Mouse (Mus musculus): ENCODE data around the gene Olfr195. TPM values are rescaled to one million over a fixed set of nuclear protein-coding genes. Genes with fewer than 3 reads are reported as not detected.
"Not testable (repeated sequence)": the region's sequence is repeated elsewhere in the genome, so short reads cannot be mapped to it uniquely, and the experiment has no call there.

Gene Olfr195
- not detected in 2 replicates for polyA plus RNA-seq (2014; fragmentation: Nextera tagmentation; extraction: Ambion mirVana)

DNA sequence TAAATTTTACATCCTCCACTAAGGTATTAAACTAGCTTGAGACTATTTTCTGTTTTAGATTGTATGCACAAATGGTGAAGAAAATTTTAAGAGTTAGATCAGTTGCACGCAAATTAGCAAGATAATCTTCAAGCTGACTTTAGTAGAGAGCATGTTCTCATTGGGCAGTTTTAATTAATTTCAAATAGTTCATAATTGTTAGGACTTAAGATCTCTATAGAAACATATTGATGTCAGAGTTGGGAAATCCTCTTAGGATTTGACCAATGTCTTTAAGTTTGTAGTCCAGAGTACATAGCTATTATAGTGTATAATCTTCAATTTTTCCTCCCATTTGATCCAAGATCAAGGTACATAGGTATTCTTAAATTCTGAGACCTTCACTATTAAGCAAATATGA is at the start of gene Olfr195:
TSS of gene Olfr195 (plus strand) at position 301 of the 400 bp plus-strand sequence.
- Histone ChIP-seq H3K27me3 (replicated peaks; ENCODE audit: control insufficient read depth, insufficient read depth, low read length) (no peaks in the 10 kb centered on the region), H3K4me3 (ENCODE audit: low read depth, low read length) (no peak within 1 kb of the TSS), H3K9ac (ENCODE audit: low read length) (no peak within 1 kb of the TSS), H3K9me3 (replicated peaks; ENCODE audit: control insufficient read depth, low read length) (no peaks in the 10 kb centered on the region), H3K4me1 (ENCODE audit: control insufficient read depth, insufficient read depth, low read length) (no peaks in the 10 kb centered on the region), H3K36me3 (ENCODE audit: control insufficient read depth, insufficient read depth, low read length) (no peaks in the 10 kb centered on the region), H3K4me2 (ENCODE audit: low read length) (no peak within 1 kb of the TSS), H3K27ac (ENCODE audit: low read depth, low read length) (no peak within 1 kb of the TSS)
- DNase-seq (ENCODE audit: low spot score) (no peak), ATAC-seq (no peak)
- 89% methylated on average over 1 of the region's 1 CpGs for WGBS

DNA sequence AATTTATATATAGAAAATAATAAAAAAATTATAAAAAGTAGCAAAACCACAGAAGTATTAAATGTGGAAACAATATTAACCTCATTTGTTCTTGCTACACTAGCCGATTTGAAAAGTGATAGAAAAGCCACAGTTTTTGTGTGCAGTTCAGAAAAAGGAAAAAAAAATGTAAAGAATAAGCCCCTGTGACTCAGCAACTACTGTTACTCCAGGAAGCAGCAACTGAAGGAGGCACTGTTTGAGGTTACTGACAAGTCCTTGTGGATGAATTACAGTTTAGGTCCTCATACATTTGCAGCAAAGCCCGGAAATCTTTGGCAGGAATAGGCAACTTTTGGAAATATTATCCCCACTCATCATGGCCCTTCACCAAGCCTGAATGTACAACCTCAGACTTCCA is 41.5 kb upstream of the Olfr195 start:
- Histone ChIP-seq H3K4me3 (ENCODE audit: low read depth, low read length) (no peak overlapping the region), H3K27me3 (replicated peaks; ENCODE audit: control insufficient read depth, insufficient read depth, low read length) (no peaks in the 10 kb centered on the region), H3K9me3 (replicated peaks; ENCODE audit: control insufficient read depth, low read length) (no peaks in the 10 kb centered on the region), H3K36me3 (ENCODE audit: control insufficient read depth, insufficient read depth, low read length) (no peaks in the 10 kb centered on the region), H3K27ac (ENCODE audit: low read depth, low read length) (no peak overlapping the region), H3K9ac (ENCODE audit: low read length) (no peak overlapping the region), H3K4me2 (ENCODE audit: low read length) (no peak overlapping the region), H3K4me1 (ENCODE audit: control insufficient read depth, insufficient read depth, low read length) (no peaks in the 10 kb centered on the region)
- 84% methylated on average over 2 of the region's 2 CpGs for WGBS
- ATAC-seq (no peak), DNase-seq (ENCODE audit: low spot score) (no peak)

DNA sequence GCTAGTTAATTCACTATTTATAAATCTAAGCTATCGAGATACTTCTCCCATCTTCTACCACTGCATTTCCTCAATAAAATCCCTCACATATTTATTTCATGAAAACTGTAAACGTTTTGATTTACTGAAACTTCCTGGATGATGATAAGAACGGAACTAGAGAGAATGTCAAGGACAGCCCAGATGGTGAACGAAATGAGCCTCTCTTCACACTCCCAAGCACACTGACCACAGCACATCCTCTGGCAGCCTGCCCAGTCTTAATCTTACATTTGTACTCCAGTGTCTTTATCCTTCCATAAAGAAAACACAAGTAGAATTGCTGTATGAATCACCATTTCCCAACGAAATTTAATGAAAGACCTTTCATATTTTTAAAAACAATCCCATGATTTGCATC is 38.3 kb upstream of the Olfr195 start:
- H3K4me2 ChIP-seq (ENCODE audit: low read length); ATAC-seq; H3K4me3 ChIP-seq (ENCODE audit: low read depth, low read length); H3K4me1 ChIP-seq (ENCODE audit: control insufficient read depth, insufficient read depth, low read length); H3K27ac ChIP-seq (ENCODE audit: low read depth, low read length); H3K9me3 ChIP-seq (replicated peaks; ENCODE audit: control insufficient read depth, low read length); H3K9ac ChIP-seq (ENCODE audit: low read length); H3K27me3 ChIP-seq (replicated peaks; ENCODE audit: control insufficient read depth, insufficient read depth, low read length); DNase-seq (ENCODE audit: low spot score); H3K36me3 ChIP-seq (ENCODE audit: control insufficient read depth, insufficient read depth, low read length): not testable (repeated sequence)
- WGBS, result 68% methylated on average over 5 of the region's 5 CpGs

DNA sequence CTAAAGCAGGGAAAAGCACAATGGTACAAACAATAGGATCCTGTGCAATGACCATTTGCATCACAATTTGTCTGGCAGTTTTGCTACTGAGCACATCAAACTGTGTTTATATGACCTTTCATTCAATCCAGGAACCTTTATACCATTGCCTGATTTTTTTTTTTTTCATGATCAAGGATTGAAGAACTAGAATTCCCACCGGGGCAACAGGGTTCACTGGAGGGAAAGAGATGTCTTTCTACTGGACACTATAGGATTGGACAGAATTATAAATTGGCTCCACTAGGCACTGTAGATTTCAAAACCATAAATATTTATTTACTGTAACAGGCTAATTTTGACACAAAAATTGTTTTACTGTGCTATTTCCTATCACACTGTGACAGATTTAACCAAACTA is 35.1 kb upstream of the Olfr195 start, which contains the start of gene Olfr193:
TSS of gene Olfr193 (minus strand) at position 101 of the 400 bp plus-strand sequence.
- WGBS, result 78% methylated on average over 1 of the region's 1 CpGs

DNA sequence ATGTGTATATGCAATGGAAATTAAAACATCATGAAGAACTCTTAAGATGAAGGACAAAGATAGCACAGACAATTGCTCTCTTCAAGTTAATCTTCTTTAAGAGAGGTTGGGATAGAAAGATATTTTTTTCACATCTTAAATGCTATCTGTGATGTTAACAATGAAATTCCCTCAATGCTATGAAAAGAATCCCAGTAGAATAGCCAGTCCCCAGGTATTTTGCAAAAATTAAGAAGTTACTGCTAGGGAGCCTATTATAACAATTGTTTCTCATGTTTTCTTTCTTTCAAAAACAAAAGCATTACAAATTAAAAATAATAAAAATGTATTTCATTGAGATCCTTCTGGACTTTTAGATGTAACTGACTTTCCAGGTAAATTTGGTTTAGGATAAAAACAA is 25.9 kb upstream of the Olfr195 start, which contains the start of gene Olfr194:
TSS of gene Olfr194 (minus strand) at position 101 of the 400 bp plus-strand sequence.
- H3K27ac ChIP-seq (ENCODE audit: low read depth, low read length), result no peak within 1 kb of the TSS
- H3K9ac ChIP-seq (ENCODE audit: low read length), result no peak within 1 kb of the TSS
- DNase-seq (ENCODE audit: low spot score), result no peak
- ATAC-seq, result no peak
- no peaks in the 10 kb centered on the region for H3K9me3 ChIP-seq (replicated peaks; ENCODE audit: control insufficient read depth, low read length)
- H3K4me3 ChIP-seq (ENCODE audit: low read depth, low read length), result no peak within 1 kb of the TSS
- H3K36me3 ChIP-seq (ENCODE audit: control insufficient read depth, insufficient read depth, low read length), result no peaks in the 10 kb centered on the region
- H3K27me3 ChIP-seq (replicated peaks; ENCODE audit: control insufficient read depth, insufficient read depth, low read length), result no peaks in the 10 kb centered on the region
- H3K4me1 ChIP-seq (ENCODE audit: control insufficient read depth, insufficient read depth, low read length), result no peaks in the 10 kb centered on the region
- H3K4me2 ChIP-seq (ENCODE audit: low read length), result no peak within 1 kb of the TSS

More for the DNA sequence above, 35.1 kb upstream of the Olfr195 start, which contains the start of gene Olfr193:
- DNase-seq (ENCODE audit: low spot score), result no peak
- no peak within 1 kb of the TSS for H3K27ac ChIP-seq (ENCODE audit: low read depth, low read length)
- no peak for ATAC-seq
- H3K4me1 ChIP-seq (ENCODE audit: control insufficient read depth, insufficient read depth, low read length), result no peaks in the 10 kb centered on the region
- H3K9ac ChIP-seq (ENCODE audit: low read length), result no peak within 1 kb of the TSS
- no peaks in the 10 kb centered on the region for H3K9me3 ChIP-seq (replicated peaks; ENCODE audit: control insufficient read depth, low read length)
- no peak within 1 kb of the TSS for H3K4me3 ChIP-seq (ENCODE audit: low read depth, low read length)
- no peaks in the 10 kb centered on the region for H3K36me3 ChIP-seq (ENCODE audit: control insufficient read depth, insufficient read depth, low read length)
- H3K4me2 ChIP-seq (ENCODE audit: low read length), result no peak within 1 kb of the TSS
- H3K27me3 ChIP-seq (replicated peaks; ENCODE audit: control insufficient read depth, insufficient read depth, low read length), result no peaks in the 10 kb centered on the region

DNA sequence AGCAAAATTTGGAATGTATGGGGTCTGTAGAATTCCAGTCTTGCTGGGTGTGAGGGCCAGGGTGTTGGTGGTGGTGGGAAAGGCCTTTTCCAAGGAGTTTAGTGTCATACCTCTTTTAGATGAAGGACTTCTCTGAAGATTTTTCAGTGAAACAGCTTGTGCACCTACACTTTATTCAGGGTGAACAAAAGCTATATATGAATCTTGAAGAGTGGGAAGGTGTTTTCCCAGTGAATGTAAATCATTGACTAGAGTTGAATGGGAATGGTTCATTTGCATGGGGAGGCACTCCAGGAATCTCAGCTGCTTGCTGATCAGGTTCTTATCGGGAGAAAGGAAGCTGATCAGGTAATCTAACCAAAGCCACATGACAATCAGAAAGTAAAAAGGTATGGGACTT is 16.1 kb upstream of the Olfr195 start:
- no peak overlapping the region for H3K9ac ChIP-seq (ENCODE audit: low read length)
- DNase-seq (ENCODE audit: low spot score) (no peak), ATAC-seq (no peak)
- H3K4me3 ChIP-seq (ENCODE audit: low read depth, low read length), result no peak overlapping the region
- no peak overlapping the region for H3K27ac ChIP-seq (ENCODE audit: low read depth, low read length)
- 88% methylated on average over 1 of the region's 1 CpGs for WGBS
- H3K27me3 ChIP-seq (replicated peaks; ENCODE audit: control insufficient read depth, insufficient read depth, low read length), result no peaks in the 10 kb centered on the region
- H3K36me3 ChIP-seq (ENCODE audit: control insufficient read depth, insufficient read depth, low read length), result no peaks in the 10 kb centered on the region
- H3K4me1 ChIP-seq (ENCODE audit: control insufficient read depth, insufficient read depth, low read length), result no peaks in the 10 kb centered on the region
- H3K9me3 ChIP-seq (replicated peaks; ENCODE audit: control insufficient read depth, low read length), result no peaks in the 10 kb centered on the region
- H3K4me2 ChIP-seq (ENCODE audit: low read length), result no peak overlapping the region

DNA sequence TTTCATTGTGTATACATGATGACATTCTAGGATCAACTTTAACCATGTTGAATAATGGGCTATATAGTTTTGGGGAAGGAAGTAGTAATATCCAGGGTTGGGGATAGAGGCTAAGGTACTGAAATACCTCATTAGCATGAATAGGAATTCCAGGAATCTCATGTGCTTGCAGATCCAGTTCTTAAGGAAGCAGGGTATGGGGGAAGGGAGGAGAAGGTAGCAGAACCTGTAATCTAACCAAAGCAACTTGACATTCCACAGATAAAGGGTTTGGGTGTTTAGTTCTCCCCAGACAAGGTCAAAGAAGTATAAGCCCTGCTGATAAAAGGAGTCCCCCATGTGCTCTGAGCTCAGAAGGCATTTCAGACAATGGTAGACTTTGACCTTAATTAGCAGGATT is 5.7 kb upstream of the Olfr195 start:
- ATAC-seq (no peak), DNase-seq (ENCODE audit: low spot score) (no peak)
- Histone ChIP-seq H3K4me3 (ENCODE audit: low read depth, low read length) (no peak overlapping the region), H3K27me3 (replicated peaks; ENCODE audit: control insufficient read depth, insufficient read depth, low read length) (no peaks in the 10 kb centered on the region), H3K4me2 (ENCODE audit: low read length) (no peak overlapping the region), H3K9me3 (replicated peaks; ENCODE audit: control insufficient read depth, low read length) (no peaks in the 10 kb centered on the region), H3K4me1 (ENCODE audit: control insufficient read depth, insufficient read depth, low read length) (no peaks in the 10 kb centered on the region), H3K27ac (ENCODE audit: low read depth, low read length) (no peak overlapping the region), H3K36me3 (ENCODE audit: control insufficient read depth, insufficient read depth, low read length) (no peaks in the 10 kb centered on the region), H3K9ac (ENCODE audit: low read length) (no peak overlapping the region)

DNA sequence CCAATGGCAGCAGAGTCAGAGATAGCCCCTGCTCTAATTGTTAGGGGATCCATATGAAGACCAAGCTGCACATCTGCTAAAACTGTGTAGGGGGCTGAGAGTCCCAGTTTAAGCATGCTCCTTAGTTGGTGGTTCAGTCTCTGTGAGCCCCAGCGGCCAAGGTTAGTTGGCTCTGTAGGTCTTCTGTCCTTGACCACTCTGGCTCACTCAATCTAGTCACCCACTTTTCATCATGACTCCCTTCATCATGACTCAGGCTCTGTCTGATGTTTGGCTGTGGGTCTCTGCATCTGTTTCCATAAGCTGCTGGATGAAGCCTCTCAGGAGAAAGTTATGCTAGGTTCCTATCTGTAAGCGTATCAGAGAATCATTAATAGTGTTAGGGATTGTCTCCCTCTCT is 5.2 kb downstream of the Olfr195 start:
- H3K27me3 ChIP-seq (replicated peaks; ENCODE audit: control insufficient read depth, insufficient read depth, low read length), result no peaks in the 10 kb centered on the region
- H3K9ac ChIP-seq (ENCODE audit: low read length), result no peak overlapping the region
- no peaks in the 10 kb centered on the region for H3K9me3 ChIP-seq (replicated peaks; ENCODE audit: control insufficient read depth, low read length)
- H3K4me3 ChIP-seq (ENCODE audit: low read depth, low read length), result no peak overlapping the region
- H3K27ac ChIP-seq (ENCODE audit: low read depth, low read length), result no peak overlapping the region
- ATAC-seq, result no peak
- WGBS, result 92% methylated on average over 2 of the region's 2 CpGs
- no peaks in the 10 kb centered on the region for H3K4me1 ChIP-seq (ENCODE audit: control insufficient read depth, insufficient read depth, low read length)
- no peak for DNase-seq (ENCODE audit: low spot score)
- no peak overlapping the region for H3K4me2 ChIP-seq (ENCODE audit: low read length)
- no peaks in the 10 kb centered on the region for H3K36me3 ChIP-seq (ENCODE audit: control insufficient read depth, insufficient read depth, low read length)

DNA sequence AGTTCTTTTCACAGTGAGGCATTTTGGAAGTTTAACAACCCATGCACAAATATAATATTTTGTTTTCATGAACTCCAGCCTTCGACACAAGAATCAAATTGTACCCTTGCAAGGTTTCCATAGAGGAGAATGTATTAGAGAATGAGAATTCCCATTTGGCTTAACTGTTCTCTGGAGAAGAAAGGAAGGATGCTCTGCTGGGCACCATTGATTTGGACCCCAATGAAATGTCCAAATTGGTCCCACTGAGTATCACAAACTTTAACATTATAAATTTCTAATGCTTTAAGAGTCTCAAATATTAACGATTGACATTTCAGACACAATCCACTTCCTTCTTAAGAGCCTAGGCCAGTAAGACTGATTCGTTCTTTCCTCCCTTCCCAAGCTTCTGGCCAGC is 23.5 kb downstream of the Olfr195 start, which contains the start of gene Olfr196:
TSS of gene Olfr196 (minus strand) at position 101 of the 400 bp plus-strand sequence.
- Histone ChIP-seq H3K4me1 (ENCODE audit: control insufficient read depth, insufficient read depth, low read length) (no peaks in the 10 kb centered on the region), H3K27me3 (replicated peaks; ENCODE audit: control insufficient read depth, insufficient read depth, low read length) (no peaks in the 10 kb centered on the region), H3K9me3 (replicated peaks; ENCODE audit: control insufficient read depth, low read length) (no peaks in the 10 kb centered on the region), H3K9ac (ENCODE audit: low read length) (no peak within 1 kb of the TSS), H3K27ac (ENCODE audit: low read depth, low read length) (no peak within 1 kb of the TSS), H3K4me3 (ENCODE audit: low read depth, low read length) (no peak within 1 kb of the TSS), H3K4me2 (ENCODE audit: low read length) (no peak within 1 kb of the TSS), H3K36me3 (ENCODE audit: control insufficient read depth, insufficient read depth, low read length) (no peaks in the 10 kb centered on the region)
- DNase-seq (ENCODE audit: low spot score) (no peak), ATAC-seq (no peak)
- WGBS, result 65% methylated on average over 3 of the region's 3 CpGs
